Mouse (Mus musculus) kidney, embryonic 15.5 days (tissue): ENCODE measurements around the gene Cpped1. TPM values are rescaled to one million over a fixed set of nuclear protein-coding genes. Genes with fewer than 3 reads are reported as not detected.
A peak's percentile ranks its signal among the peaks of the same experiment; 100 is the strongest.

ENCODE experiments used
- ATAC-seq: fragments of 200-750 bp; cut with Nextera tagmentation; replicated peaks from 2 replicates; pipeline ENCODE4 v1.8.0; 2017; ENCODE audit warnings: moderate TSS enrichment; ENCODE audit not compliant: low FRiP score
- H3K27ac ChIP-seq: fragments of 300-500 bp; sonication (generic); 2 replicates; pipeline ENCODE4 v1.5.1; 2015; ENCODE audit warnings: mild to moderate bottlenecking, inconsistent platforms
- H3K27me3 ChIP-seq: fragments of 300-500 bp; sonication (generic); 2 replicates; pipeline ENCODE4 v1.6.1; 2015; ENCODE audit warnings: inconsistent platforms
- H3K36me3 ChIP-seq: fragments of 300-500 bp; sonication (generic); 2 replicates; pipeline ENCODE4 v1.6.1; 2015; ENCODE audit warnings: inconsistent platforms
- H3K4me1 ChIP-seq: fragments of 300-500 bp; sonication (generic); 2 replicates; pipeline ENCODE4 v1.6.1; 2015; ENCODE audit warnings: inconsistent platforms
- H3K4me2 ChIP-seq: fragments of 300-500 bp; sonication (generic); 2 replicates; pipeline ENCODE4 v1.6.1; 2015; ENCODE audit warnings: moderate library complexity, mild to moderate bottlenecking, inconsistent platforms
- H3K4me3 ChIP-seq: fragments of 300-500 bp; sonication (generic); replicated peaks from 2 replicates; pipeline ENCODE4 v1.5.1; 2015; ENCODE audit warnings: mild to moderate bottlenecking, inconsistent platforms
- H3K9ac ChIP-seq: fragments of 300-500 bp; sonication (generic); 2 replicates; pipeline ENCODE4 v1.6.1; 2015; ENCODE audit warnings: mild to moderate bottlenecking, inconsistent platforms
- H3K9me3 ChIP-seq: fragments of 300-500 bp; sonication (generic); replicated peaks from 2 replicates; pipeline ENCODE4 v1.6.1; 2016; ENCODE audit warnings: inconsistent platforms
- WGBS: fragments of 180-500 bp; shearing (Covaris S2); methylation state at CpG from one replicate; pipeline ENCODE4 v1.1.7; 2015; ENCODE audit warnings: mixed read lengths; 5-methylcytosine and 5-hydroxymethylcytosine counted together
- polyA plus RNA-seq: library from polyadenylated mRNA; unstranded; fragments of >200 nt; fragmentation: Nextera tagmentation; extraction: Ambion mirVana; gene quantifications from 2 replicates; pipeline ENCODE4 v1.2.1, GENCODE M21; 2015

Cpped1 gene
- 26.9 and 30.5 TPM in 2 replicates for polyA plus RNA-seq

- H3K36me3 ChIP-seq, result no peaks in the 10 kb centered on the region
- H3K27ac ChIP-seq, result peak within 1 kb of the TSS; percentile 92
- H3K4me1 ChIP-seq, result peaks cover 10% of the 10 kb centered on the region
- no peaks in the 10 kb centered on the region for H3K9me3 ChIP-seq
- no peaks in the 10 kb centered on the region for H3K27me3 ChIP-seq
- WGBS, result under 1% methylated on average over 32 of the region's 32 CpGs
- peak within 1 kb of the TSS; percentile 67 for H3K4me2 ChIP-seq
- peak within 1 kb of the TSS; percentile 79 for H3K9ac ChIP-seq
- peak; percentile 98 for ATAC-seq
- peak within 1 kb of the TSS; percentile 76 for H3K4me3 ChIP-seq
Observed at GRCm38 (mm10) chr16:11909035-11909591, at the start of gene Cpped1. Gene Cpped1 (minus strand): TSS chr16:11909445.

GRCm38 (mm10) chr16:11940477-11940876 lies 31.2 kb upstream of the Cpped1 start:
- Histone ChIP-seq H3K9me3 (no peaks in the 10 kb centered on the region), H3K4me2 (no peak overlapping the region), H3K4me1 (no peaks in the 10 kb centered on the region), H3K36me3 (no peaks in the 10 kb centered on the region), H3K4me3 (no peak overlapping the region), H3K9ac (no peak overlapping the region), H3K27me3 (no peaks in the 10 kb centered on the region), H3K27ac (no peak overlapping the region)
- no peak for ATAC-seq

GRCm38 (mm10) chr16:11910801-11911200 lies 1.6 kb upstream of the Cpped1 start:
- H3K9me3 ChIP-seq, result no peaks in the 10 kb centered on the region
- H3K4me2 ChIP-seq, result no peak overlapping the region
- H3K9ac ChIP-seq, result no peak overlapping the region
- 81% methylated on average over 3 of the region's 3 CpGs for WGBS
- H3K27ac ChIP-seq, result no peak overlapping the region
- H3K4me1 ChIP-seq, result peaks cover 10% of the 10 kb centered on the region
- H3K4me3 ChIP-seq, result no peak overlapping the region
- no peaks in the 10 kb centered on the region for H3K27me3 ChIP-seq
- no peaks in the 10 kb centered on the region for H3K36me3 ChIP-seq
- no peak for ATAC-seq

GRCm38 (mm10) chr16:11909817-11910216 lies 572 bp upstream of the Cpped1 start:
- Histone ChIP-seq H3K9ac (no peak overlapping the region), H3K4me2 (peak overlapping the region; percentile 67), H3K27me3 (no peaks in the 10 kb centered on the region), H3K27ac (no peak overlapping the region), H3K9me3 (no peaks in the 10 kb centered on the region), H3K4me1 (peaks cover 10% of the 10 kb centered on the region), H3K36me3 (no peaks in the 10 kb centered on the region), H3K4me3 (no peak overlapping the region; the same call in 1 of the 2 replicates)
- 80% methylated on average over 3 of the region's 3 CpGs for WGBS
- no peak for ATAC-seq

GRCm38 (mm10) chr16:11908461-11909014 lies 707 bp downstream of the Cpped1 start:
- H3K9ac ChIP-seq, result peak overlapping the region; percentile 79
- H3K27ac ChIP-seq, result peak overlapping the region; percentile 92
- H3K4me2 ChIP-seq, result peak overlapping the region; percentile 67
- H3K36me3 ChIP-seq, result no peaks in the 10 kb centered on the region
- H3K27me3 ChIP-seq, result no peaks in the 10 kb centered on the region
- WGBS, result 22% methylated on average over 11 of the region's 11 CpGs
- H3K4me1 ChIP-seq, result peaks cover 10% of the 10 kb centered on the region
- H3K9me3 ChIP-seq, result no peaks in the 10 kb centered on the region
- H3K4me3 ChIP-seq, result peak overlapping the region; percentile 76
- ATAC-seq, result peak; percentile 59

- no peak overlapping the region for H3K27ac ChIP-seq
- no peaks in the 10 kb centered on the region for H3K36me3 ChIP-seq
- H3K9ac ChIP-seq, result 0 out of 2 replicates have a peak overlapping the region, but pooled peaks have one; percentile 79
- peaks cover 10% of the 10 kb centered on the region for H3K4me1 ChIP-seq
- ATAC-seq, result no peak
- H3K27me3 ChIP-seq, result no peaks in the 10 kb centered on the region
- 83% methylated on average over 4 of the region's 4 CpGs for WGBS
- peak overlapping the region; percentile 76; the same call in 1 of the 2 replicates for H3K4me3 ChIP-seq
- peak overlapping the region; percentile 67 for H3K4me2 ChIP-seq
- H3K9me3 ChIP-seq, result no peaks in the 10 kb centered on the region
Observed at GRCm38 (mm10) chr16:11907816-11908215, 1.4 kb downstream of the Cpped1 start.

- Histone ChIP-seq H3K9me3 (no peaks in the 10 kb centered on the region), H3K36me3 (no peaks in the 10 kb centered on the region), H3K4me1 (peaks cover 10% of the 10 kb centered on the region), H3K27ac (no peak overlapping the region), H3K4me2 (no peak overlapping the region), H3K9ac (no peak overlapping the region), H3K27me3 (no peaks in the 10 kb centered on the region), H3K4me3 (no peak overlapping the region)
- no peak for ATAC-seq
- 88% methylated on average over 1 of the region's 1 CpGs for WGBS
Observed at GRCm38 (mm10) chr16:11906906-11907305, 2.3 kb downstream of the Cpped1 start.

- 88% methylated on average over 4 of the region's 4 CpGs for WGBS
- Histone ChIP-seq H3K9ac (no peak overlapping the region), H3K4me3 (no peak overlapping the region), H3K36me3 (no peaks in the 10 kb centered on the region), H3K4me2 (no peak overlapping the region), H3K9me3 (no peaks in the 10 kb centered on the region), H3K4me1 (peaks cover 10% of the 10 kb centered on the region), H3K27me3 (no peaks in the 10 kb centered on the region), H3K27ac (no peak overlapping the region)
- ATAC-seq, result no peak
Observed at GRCm38 (mm10) chr16:11905216-11905615, 4.0 kb downstream of the Cpped1 start.

GRCm38 (mm10) chr16:11902007-11902406 lies 7.2 kb downstream of the Cpped1 start:
- Histone ChIP-seq H3K4me1 (no peaks in the 10 kb centered on the region), H3K4me3 (no peak overlapping the region), H3K36me3 (no peaks in the 10 kb centered on the region), H3K4me2 (no peak overlapping the region), H3K27ac (no peak overlapping the region), H3K9ac (no peak overlapping the region), H3K9me3 (no peaks in the 10 kb centered on the region), H3K27me3 (no peaks in the 10 kb centered on the region)
- WGBS, result 90% methylated on average over 7 of the region's 7 CpGs
- ATAC-seq, result no peak

GRCm38 (mm10) chr16:11900341-11900740 lies 8.9 kb downstream of the Cpped1 start:
- H3K27ac ChIP-seq, result no peak overlapping the region
- no peak overlapping the region for H3K4me2 ChIP-seq
- H3K4me3 ChIP-seq, result no peak overlapping the region
- no peaks in the 10 kb centered on the region for H3K9me3 ChIP-seq
- no peaks in the 10 kb centered on the region for H3K36me3 ChIP-seq
- H3K4me1 ChIP-seq, result no peaks in the 10 kb centered on the region
- no peaks in the 10 kb centered on the region for H3K27me3 ChIP-seq
- no peak for ATAC-seq
- no peak overlapping the region for H3K9ac ChIP-seq
- 91% methylated on average over 6 of the region's 6 CpGs for WGBS

- WGBS, result 78% methylated on average over 5 of the region's 5 CpGs
- no peaks in the 10 kb centered on the region for H3K27me3 ChIP-seq
Observed at GRCm38 (mm10) chr16:11896411-11896810, 12.8 kb downstream of the Cpped1 start.

GRCm38 (mm10) chr16:11894877-11895276 lies 14.4 kb downstream of the Cpped1 start:
- Histone ChIP-seq H3K27me3 (no peaks in the 10 kb centered on the region), H3K4me3 (no peak overlapping the region), H3K9me3 (no peaks in the 10 kb centered on the region), H3K27ac (no peak overlapping the region), H3K36me3 (0 out of 2 replicates have a peak, but pooled peaks cover 4% of the 10 kb centered on the region), H3K4me1 (no peaks in the 10 kb centered on the region), H3K9ac (no peak overlapping the region), H3K4me2 (no peak overlapping the region)
- 82% methylated on average over 3 of the region's 3 CpGs for WGBS
- no peak for ATAC-seq

More at GRCm38 (mm10) chr16:11896411-11896810, 12.8 kb downstream of the Cpped1 start:
- no peaks in the 10 kb centered on the region for H3K4me1 ChIP-seq
- no peak for ATAC-seq
- H3K4me2 ChIP-seq, result no peak overlapping the region
- H3K27ac ChIP-seq, result no peak overlapping the region
- 0 out of 2 replicates have a peak, but pooled peaks cover 4% of the 10 kb centered on the region for H3K36me3 ChIP-seq
- no peak overlapping the region for H3K9ac ChIP-seq
- H3K9me3 ChIP-seq, result no peaks in the 10 kb centered on the region
- no peak overlapping the region for H3K4me3 ChIP-seq
